Mouse (Mus musculus): ENCODE results near the gene Rfx5. TPM values are rescaled to one million over a fixed set of nuclear protein-coding genes. Genes with fewer than 3 reads are reported as not detected.
A peak's percentile ranks its signal among the peaks of the same experiment; 100 is the strongest.
"Not testable (repeated sequence)": the region's sequence is repeated elsewhere in the genome, so short reads cannot be mapped to it uniquely, and the experiment has no call there.

Gene Rfx5
- polyA plus RNA-seq (2015; fragmentation: Nextera tagmentation; extraction: Ambion mirVana): 10.0 and 10.5 TPM in 2 replicates

DNA sequence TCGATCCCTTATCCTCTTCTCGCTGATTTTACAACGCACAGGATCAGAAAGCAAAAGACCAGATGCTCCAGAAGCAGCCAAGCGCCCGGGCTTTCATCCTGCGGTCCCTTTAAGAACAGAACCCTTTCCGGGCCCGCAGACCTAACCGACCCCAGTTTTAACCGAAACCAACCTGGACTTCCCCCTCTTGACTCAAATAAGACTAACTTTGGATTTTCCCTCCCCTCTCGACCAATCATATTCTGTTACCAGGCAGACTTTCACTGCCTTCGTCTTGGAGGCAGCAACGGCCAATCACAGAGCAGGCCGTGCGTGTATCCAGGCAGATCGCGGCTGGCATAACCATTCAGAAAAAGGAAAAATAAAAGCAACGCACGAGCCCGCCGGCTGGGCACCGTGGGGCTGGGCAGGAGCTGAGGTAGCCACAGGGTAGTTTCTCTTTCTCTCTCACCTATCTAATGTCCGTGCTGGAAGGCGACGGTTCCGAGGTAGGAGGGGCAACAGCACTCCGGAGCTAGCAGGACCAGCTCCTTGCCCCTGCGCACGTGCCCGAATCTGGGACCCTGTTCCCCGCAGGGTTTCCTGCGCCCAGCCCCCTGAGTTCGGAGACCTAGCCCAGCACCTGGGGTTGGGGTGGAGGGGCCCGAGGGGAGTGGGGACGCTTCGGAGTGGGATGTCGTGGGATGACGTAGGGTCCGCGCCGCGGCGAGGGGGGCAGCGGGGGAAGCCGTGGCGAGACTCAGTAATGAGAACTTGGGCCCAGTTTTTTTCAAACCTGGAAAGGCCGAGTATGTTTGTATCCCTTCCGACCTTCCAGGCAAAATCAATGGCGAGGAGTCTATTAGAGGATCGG lies at the start of gene Rfx5:
TSS of gene Rfx5 (plus strand) at position 312 of the 853 bp plus-strand sequence.
- H3K27ac ChIP-seq (ENCODE audit: low read length): peak within 1 kb of the TSS; percentile 95

DNA sequence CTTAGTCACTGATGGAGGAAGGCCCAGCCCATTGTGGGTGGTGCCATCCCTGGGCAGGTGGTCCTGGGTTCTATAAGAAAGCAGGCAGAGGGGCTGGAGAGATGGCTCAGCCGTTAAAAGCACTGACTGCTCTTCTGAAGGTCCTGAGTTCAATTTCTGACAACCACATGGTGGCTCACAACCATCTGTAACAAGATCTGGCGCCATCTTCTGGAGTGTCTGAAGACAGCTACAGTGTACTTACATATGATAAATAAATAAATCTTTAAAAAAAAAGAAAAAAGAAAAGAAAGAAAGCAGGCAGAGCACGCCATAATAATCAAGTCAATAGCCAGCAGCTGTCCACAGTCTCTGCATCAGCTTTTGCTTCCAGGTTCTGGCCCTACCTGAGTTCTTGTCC lies 49.1 kb upstream of the Rfx5 start:
- H3K4me3 ChIP-seq (ENCODE audit: low read length); H3K4me2 ChIP-seq (replicated peaks; ENCODE audit: low read depth, low read length); H3K27ac ChIP-seq (ENCODE audit: low read length); H3K9ac ChIP-seq (replicated peaks; ENCODE audit: low read length); H3K4me1 ChIP-seq (ENCODE audit: insufficient read depth, low read length); H3K36me3 ChIP-seq (ENCODE audit: insufficient read depth, low read length); ATAC-seq (ENCODE audit: low FRiP score, low TSS enrichment); H3K27me3 ChIP-seq (ENCODE audit: insufficient read depth, low read length); H3K9me3 ChIP-seq (ENCODE audit: low read length): not testable (repeated sequence)
- WGBS: 62% methylated on average over 3 of the region's 3 CpGs

More for the DNA sequence above, at the start of gene Rfx5:
- Histone ChIP-seq H3K9me3 (ENCODE audit: low read length) (no peaks in the 10 kb centered on the region), H3K4me3 (ENCODE audit: low read length) (peak within 1 kb of the TSS; percentile 93), H3K9ac (replicated peaks; ENCODE audit: low read length) (peak within 1 kb of the TSS; percentile 94), H3K27me3 (ENCODE audit: insufficient read depth, low read length) (no peaks in the 10 kb centered on the region), H3K4me2 (replicated peaks; ENCODE audit: low read depth, low read length) (peak within 1 kb of the TSS; percentile 67), H3K36me3 (ENCODE audit: insufficient read depth, low read length) (peaks cover 36% of the 10 kb centered on the region), H3K4me1 (ENCODE audit: insufficient read depth, low read length) (peaks cover 23% of the 10 kb centered on the region)
- WGBS: under 1% methylated on average over 50 of the region's 50 CpGs
- peak; percentile 98 for ATAC-seq (ENCODE audit: low FRiP score, low TSS enrichment)

- Histone ChIP-seq H3K4me3 (ENCODE audit: low read length) (no peak overlapping the region), H3K4me1 (ENCODE audit: insufficient read depth, low read length) (no peaks in the 10 kb centered on the region), H3K4me2 (replicated peaks; ENCODE audit: low read depth, low read length) (no peak overlapping the region), H3K27me3 (ENCODE audit: insufficient read depth, low read length) (no peaks in the 10 kb centered on the region), H3K27ac (ENCODE audit: low read length) (no peak overlapping the region), H3K9me3 (ENCODE audit: low read length) (no peaks in the 10 kb centered on the region), H3K9ac (replicated peaks; ENCODE audit: low read length) (no peak overlapping the region), H3K36me3 (ENCODE audit: insufficient read depth, low read length) (no peaks in the 10 kb centered on the region)
- no peak for ATAC-seq (ENCODE audit: low FRiP score, low TSS enrichment)
- 34% methylated on average over 1 of the region's 1 CpGs for WGBS
These were observed 47.4 kb upstream of the Rfx5 start for GRCm38 (mm10) chr3:94906482-94906881.

DNA sequence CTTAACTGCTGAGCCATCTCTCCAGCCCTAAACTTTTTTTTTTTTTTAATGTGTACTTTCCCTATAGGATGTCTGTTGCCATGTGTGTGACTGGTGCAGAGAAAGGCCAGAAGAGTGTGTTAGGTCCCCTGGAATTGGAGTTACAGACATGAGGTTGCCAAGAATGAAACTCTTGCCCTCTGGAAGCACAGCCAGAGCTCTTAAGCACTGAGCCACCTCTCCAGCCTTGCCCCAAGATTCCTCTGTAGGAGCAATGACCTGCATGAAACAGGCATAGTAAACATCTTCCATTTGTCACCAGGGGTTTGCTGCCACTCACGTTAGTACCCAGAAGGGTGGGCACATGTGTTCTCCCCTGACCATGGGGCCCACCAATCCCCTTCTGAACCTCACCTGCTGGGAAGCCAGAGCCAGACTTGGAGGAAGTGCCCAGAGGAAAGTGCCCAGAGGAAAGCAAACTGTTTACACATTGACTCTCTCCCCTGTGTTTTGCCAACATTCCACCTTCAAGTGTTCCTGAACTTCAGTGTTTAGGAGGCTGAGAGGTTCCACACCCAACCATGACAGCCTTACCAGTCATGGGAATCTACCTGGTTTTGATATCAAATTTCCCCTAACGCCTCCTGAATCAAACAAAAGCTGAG lies 42.7 kb upstream of the Rfx5 start:
- ATAC-seq (ENCODE audit: low FRiP score, low TSS enrichment): no peak
- Histone ChIP-seq H3K9me3 (ENCODE audit: low read length) (no peaks in the 10 kb centered on the region), H3K27ac (ENCODE audit: low read length) (no peak overlapping the region), H3K4me2 (replicated peaks; ENCODE audit: low read depth, low read length) (no peak overlapping the region), H3K27me3 (ENCODE audit: insufficient read depth, low read length) (no peaks in the 10 kb centered on the region), H3K4me3 (ENCODE audit: low read length) (no peak overlapping the region), H3K4me1 (ENCODE audit: insufficient read depth, low read length) (no peaks in the 10 kb centered on the region), H3K9ac (replicated peaks; ENCODE audit: low read length) (no peak overlapping the region), H3K36me3 (ENCODE audit: insufficient read depth, low read length) (no peaks in the 10 kb centered on the region)
- WGBS: 63% methylated on average over 2 of the region's 2 CpGs

DNA sequence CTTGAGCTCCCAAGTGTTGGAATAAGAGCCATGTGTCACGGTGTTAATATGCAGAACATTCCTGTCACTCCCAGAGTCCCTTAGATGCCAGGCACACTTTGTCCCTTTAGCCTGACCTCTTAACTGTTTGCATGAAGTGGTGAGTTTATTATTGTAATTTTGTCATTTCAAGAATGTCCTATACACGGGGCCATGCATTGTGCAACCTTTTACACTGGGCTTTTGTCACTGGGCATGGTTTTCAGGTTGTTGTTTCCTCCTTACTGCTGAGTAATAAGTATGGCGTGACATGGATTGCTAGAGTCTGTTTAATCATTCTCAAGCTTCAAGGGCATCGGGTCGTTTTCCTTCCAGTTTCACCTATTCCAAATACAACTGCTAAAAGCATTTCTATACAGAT lies 40.1 kb upstream of the Rfx5 start:
- Histone ChIP-seq H3K4me1 (ENCODE audit: insufficient read depth, low read length) (peaks cover 12% of the 10 kb centered on the region), H3K27me3 (ENCODE audit: insufficient read depth, low read length) (no peaks in the 10 kb centered on the region), H3K4me2 (replicated peaks; ENCODE audit: low read depth, low read length) (no peak overlapping the region), H3K27ac (ENCODE audit: low read length) (peak overlapping the region; percentile 39), H3K9ac (replicated peaks; ENCODE audit: low read length) (no peak overlapping the region), H3K4me3 (ENCODE audit: low read length) (no peak overlapping the region), H3K36me3 (ENCODE audit: insufficient read depth, low read length) (no peaks in the 10 kb centered on the region), H3K9me3 (ENCODE audit: low read length) (no peaks in the 10 kb centered on the region)
- WGBS: 50% methylated on average over 5 of the region's 5 CpGs
- no peak; the same call in 1 of the 2 replicates for ATAC-seq (ENCODE audit: low FRiP score, low TSS enrichment)

DNA sequence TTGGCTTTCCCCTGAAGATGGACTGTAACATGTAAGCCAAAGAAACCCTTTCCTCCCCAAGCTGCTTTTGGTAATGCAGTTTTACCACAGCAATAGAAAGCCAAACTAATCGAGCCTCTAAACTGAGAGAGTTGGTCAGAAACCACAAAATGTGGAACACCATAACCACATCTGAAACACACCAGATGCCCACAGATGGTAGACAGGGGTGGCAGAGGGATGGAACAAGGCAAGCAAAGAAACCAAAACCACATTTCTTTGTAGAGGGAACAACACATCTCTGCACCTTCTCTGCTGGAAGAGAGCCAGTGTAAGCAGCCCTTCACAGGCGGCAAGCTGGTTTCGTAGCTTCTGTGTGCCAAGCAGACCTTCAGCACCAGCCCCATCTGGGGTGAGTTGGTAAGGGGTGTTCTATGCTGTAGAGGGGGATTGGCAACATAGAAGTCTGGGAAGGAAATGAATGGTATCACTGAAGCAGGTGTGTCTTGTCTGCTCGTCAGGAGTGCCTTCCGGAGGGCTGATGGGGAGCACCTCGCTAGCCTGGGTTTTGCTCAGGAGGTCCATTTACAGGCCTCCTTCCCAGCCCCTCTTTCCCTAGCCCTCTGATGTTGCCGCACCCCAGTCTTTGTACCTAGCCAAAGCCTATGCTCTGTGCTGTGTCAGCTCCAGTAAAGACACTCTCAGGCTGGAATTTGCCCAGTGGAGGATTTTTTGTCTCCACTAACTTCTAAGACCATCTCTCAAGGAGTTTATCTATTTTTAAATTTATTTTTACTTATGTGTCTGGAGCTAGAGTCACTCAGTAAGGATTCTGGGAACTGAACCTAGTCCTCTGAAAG lies 37.8 kb upstream of the Rfx5 start:
- H3K27me3 ChIP-seq (ENCODE audit: insufficient read depth, low read length): no peaks in the 10 kb centered on the region
- H3K4me3 ChIP-seq (ENCODE audit: low read length): no peak overlapping the region
- H3K4me2 ChIP-seq (replicated peaks; ENCODE audit: low read depth, low read length): no peak overlapping the region
- H3K36me3 ChIP-seq (ENCODE audit: insufficient read depth, low read length): no peaks in the 10 kb centered on the region
- ATAC-seq (ENCODE audit: low FRiP score, low TSS enrichment): no peak
- H3K9me3 ChIP-seq (ENCODE audit: low read length): no peaks in the 10 kb centered on the region
- H3K4me1 ChIP-seq (ENCODE audit: insufficient read depth, low read length): peaks cover 12% of the 10 kb centered on the region
- H3K27ac ChIP-seq (ENCODE audit: low read length): no peak overlapping the region
- WGBS: 76% methylated on average over 7 of the region's 7 CpGs
- H3K9ac ChIP-seq (replicated peaks; ENCODE audit: low read length): no peak overlapping the region

- ATAC-seq (ENCODE audit: low FRiP score, low TSS enrichment): peak; percentile 94
- H3K27ac ChIP-seq (ENCODE audit: low read length): peak overlapping the region; percentile 91
These were observed 36.0 kb upstream of the Rfx5 start for GRCm38 (mm10) chr3:94917816-94918361.

GRCm38 (mm10) chr3:94918845-94919244 lies 35.0 kb upstream of the Rfx5 start:
- H3K27ac ChIP-seq (ENCODE audit: low read length): no peak overlapping the region
- ATAC-seq (ENCODE audit: low FRiP score, low TSS enrichment): no peak
- 56% methylated on average over 4 of the region's 4 CpGs for WGBS

More at GRCm38 (mm10) chr3:94917816-94918361, 36.0 kb upstream of the Rfx5 start:
- Histone ChIP-seq H3K4me1 (ENCODE audit: insufficient read depth, low read length) (peaks cover 12% of the 10 kb centered on the region), H3K9ac (replicated peaks; ENCODE audit: low read length) (peak overlapping the region; percentile 44; the same call in 1 of the 2 replicates), H3K4me2 (replicated peaks; ENCODE audit: low read depth, low read length) (peak overlapping the region; percentile 30), H3K4me3 (ENCODE audit: low read length) (no peak overlapping the region), H3K27me3 (ENCODE audit: insufficient read depth, low read length) (no peaks in the 10 kb centered on the region), H3K36me3 (ENCODE audit: insufficient read depth, low read length) (no peaks in the 10 kb centered on the region), H3K9me3 (ENCODE audit: low read length) (no peaks in the 10 kb centered on the region)
- WGBS: 29% methylated on average over 14 of the region's 14 CpGs

DNA sequence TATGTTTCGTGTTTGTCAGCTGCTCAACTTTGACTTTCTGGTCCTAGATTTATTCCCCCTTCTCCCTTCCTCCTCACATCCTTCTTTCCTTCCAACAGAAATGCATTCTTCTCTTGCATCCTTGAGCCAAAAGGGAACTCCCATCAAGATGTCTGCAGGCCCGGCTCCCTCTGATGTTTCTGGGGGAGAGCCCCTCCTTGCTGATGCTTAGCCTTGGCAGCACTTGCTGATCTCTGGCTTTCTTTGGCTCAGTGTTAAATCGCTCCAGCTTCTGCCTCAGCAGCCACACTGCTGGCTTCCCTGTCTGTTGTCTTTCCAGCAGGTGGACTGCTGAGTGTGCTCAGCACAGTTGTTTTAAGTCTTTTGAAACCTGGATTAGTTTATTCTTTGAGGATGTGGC lies 32.8 kb upstream of the Rfx5 start:
- H3K4me1 ChIP-seq (ENCODE audit: insufficient read depth, low read length): peaks cover 16% of the 10 kb centered on the region
- H3K4me2 ChIP-seq (replicated peaks; ENCODE audit: low read depth, low read length): no peak overlapping the region
- H3K9me3 ChIP-seq (ENCODE audit: low read length): no peaks in the 10 kb centered on the region
- WGBS: 49% methylated on average over 3 of the region's 3 CpGs
- H3K27me3 ChIP-seq (ENCODE audit: insufficient read depth, low read length): no peaks in the 10 kb centered on the region
- no peak for ATAC-seq (ENCODE audit: low FRiP score, low TSS enrichment)
- H3K27ac ChIP-seq (ENCODE audit: low read length): no peak overlapping the region
- H3K4me3 ChIP-seq (ENCODE audit: low read length): no peak overlapping the region
- H3K9ac ChIP-seq (replicated peaks; ENCODE audit: low read length): no peak overlapping the region
- no peaks in the 10 kb centered on the region for H3K36me3 ChIP-seq (ENCODE audit: insufficient read depth, low read length)

More at GRCm38 (mm10) chr3:94918845-94919244, 35.0 kb upstream of the Rfx5 start:
- no peaks in the 10 kb centered on the region for H3K36me3 ChIP-seq (ENCODE audit: insufficient read depth, low read length)
- no peaks in the 10 kb centered on the region for H3K27me3 ChIP-seq (ENCODE audit: insufficient read depth, low read length)
- no peak overlapping the region for H3K4me2 ChIP-seq (replicated peaks; ENCODE audit: low read depth, low read length)
- no peak overlapping the region for H3K9ac ChIP-seq (replicated peaks; ENCODE audit: low read length)
- H3K9me3 ChIP-seq (ENCODE audit: low read length): no peaks in the 10 kb centered on the region
- peaks cover 12% of the 10 kb centered on the region for H3K4me1 ChIP-seq (ENCODE audit: insufficient read depth, low read length)
- no peak overlapping the region for H3K4me3 ChIP-seq (ENCODE audit: low read length)
